Mouse (Mus musculus) C2C12 (cell line): Measurements from ENCODE around the gene Trim3.

Source experiments
- CTCF ChIP-seq: IDR thresholded peaks from one replicate; pipeline ENCODE4 v1.5.1; 2011; ENCODE audit not compliant: control insufficient read depth, insufficient read depth, insufficient read length
- MAX ChIP-seq: IDR thresholded peaks from one replicate; pipeline ENCODE4 v1.6.1; 2011; ENCODE audit warnings: mild to moderate bottlenecking, control low read depth
- MYOG ChIP-seq: IDR thresholded peaks from one replicate; pipeline ENCODE4 v1.6.1; 2011; ENCODE audit not compliant: control insufficient read depth, insufficient read length; ENCODE audit errors: extremely low read depth
- USF1 ChIP-seq: IDR thresholded peaks from one replicate; pipeline ENCODE4 v1.6.1; 2011; ENCODE audit warnings: low read depth, mild to moderate bottlenecking, control low read depth, moderate library complexity

DNA sequence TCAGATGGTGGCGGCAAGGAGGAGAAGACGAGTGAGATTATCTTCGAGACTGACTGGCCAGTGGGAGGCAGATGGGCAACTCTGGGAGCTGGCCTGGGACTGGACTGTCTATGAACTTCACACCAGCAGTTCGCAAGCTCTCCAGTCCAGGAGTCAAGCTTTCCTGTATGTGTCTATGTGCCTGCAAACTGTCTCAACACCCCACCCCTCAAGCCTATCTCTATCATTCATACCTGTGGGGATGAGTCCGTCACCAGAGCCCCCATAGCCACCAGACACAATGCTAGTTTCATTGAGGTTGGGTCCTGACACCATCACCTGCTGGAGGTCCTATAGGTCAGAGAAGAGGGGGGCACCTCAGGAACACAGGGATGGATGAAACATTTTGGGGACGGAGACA is 5.4 kb upstream of the Trim3 start:
- TF ChIP-seq CTCF = no peak
- no peak for TF ChIP-seq USF1
- TF ChIP-seq MAX = no peak
- no peak for TF ChIP-seq MYOG
